Mouse (Mus musculus) brain, embryonic 14.5 days (tissue): ENCODE results near the gene Hook1. TPM values are rescaled to one million over a fixed set of nuclear protein-coding genes. Genes with fewer than 3 reads are reported as not detected.

Experiments
- DNase-seq: peaks from one replicate; pipeline ENCODE4 v3.0.0-alpha.2; 2011; ENCODE audit warnings: low read depth
- CTCF ChIP-seq: fragments of 200-500 bp; IDR thresholded peaks from 2 replicates; pipeline ENCODE4 v1.5.1; 2012; ENCODE audit warnings: inconsistent platforms, mild to moderate bottlenecking, moderate library complexity, borderline replicate concordance; ENCODE audit not compliant: insufficient read depth, insufficient read length; ENCODE audit errors: extremely low read depth
- POLR2A ChIP-seq: fragments of 200-500 bp; IDR thresholded peaks from 2 replicates; pipeline ENCODE4 v1.6.1; 2012; ENCODE audit warnings: mild to moderate bottlenecking, inconsistent platforms, borderline replicate concordance; ENCODE audit not compliant: poor library complexity, insufficient read depth, insufficient read length, severe bottlenecking; ENCODE audit errors: extremely low read depth
- polyA plus RNA-seq: library from polyadenylated mRNA; depleted of rRNA; stranded (reverse); fragments of >200 nt; gene quantifications from 2 replicates; pipeline ENCODE4 v1.2.3, GENCODE M21; 2012; rRNA removed

Gene Hook1
- polyA plus RNA-seq = 60.4 and 67.7 TPM in 2 replicates

DNA sequence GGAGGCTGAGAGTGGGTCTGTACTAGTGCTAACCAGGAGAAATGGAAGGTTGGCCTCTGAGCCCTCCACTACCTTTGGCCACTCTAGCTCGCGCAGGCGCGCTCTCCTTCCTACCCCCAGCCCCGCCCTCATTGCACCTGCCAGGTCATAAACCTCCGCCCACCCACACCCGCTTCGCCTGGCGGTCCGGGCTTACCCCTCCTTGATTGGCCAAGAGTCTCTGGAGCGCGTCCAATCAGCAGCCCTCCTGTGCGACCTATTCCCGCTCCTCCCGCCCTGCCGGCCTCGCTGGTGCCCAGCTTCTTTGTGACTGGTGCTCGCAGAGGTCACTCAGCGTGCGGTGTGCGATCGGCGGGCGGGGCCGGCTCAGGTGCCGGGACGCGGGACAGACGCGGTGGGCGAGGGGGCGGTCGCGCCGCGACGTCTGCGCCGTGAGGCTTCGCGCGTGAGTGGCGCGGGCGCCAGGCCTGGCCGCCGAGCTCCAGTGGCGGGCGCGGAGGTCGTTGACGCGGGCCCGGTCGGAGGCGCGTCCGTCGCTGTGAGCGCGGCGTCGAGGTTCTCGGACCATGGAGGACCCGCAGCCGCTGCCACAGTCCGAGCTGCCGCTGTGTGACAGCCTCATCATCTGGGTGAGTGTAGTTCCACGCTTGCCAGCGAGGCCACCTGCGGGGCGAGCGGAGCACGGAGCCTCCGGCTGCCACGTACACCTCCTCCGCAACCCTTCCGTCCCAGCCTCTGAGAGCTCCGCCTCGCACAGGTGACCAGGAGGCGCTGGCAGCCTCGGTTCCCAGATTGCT is at the start of gene Hook1:
TSS of gene Hook1 (plus strand) at position 313 of the 797 bp plus-strand sequence.
- TF ChIP-seq POLR2A (peak; percentile 67), CTCF (no peak)
- peak; percentile 99 for DNase-seq

DNA sequence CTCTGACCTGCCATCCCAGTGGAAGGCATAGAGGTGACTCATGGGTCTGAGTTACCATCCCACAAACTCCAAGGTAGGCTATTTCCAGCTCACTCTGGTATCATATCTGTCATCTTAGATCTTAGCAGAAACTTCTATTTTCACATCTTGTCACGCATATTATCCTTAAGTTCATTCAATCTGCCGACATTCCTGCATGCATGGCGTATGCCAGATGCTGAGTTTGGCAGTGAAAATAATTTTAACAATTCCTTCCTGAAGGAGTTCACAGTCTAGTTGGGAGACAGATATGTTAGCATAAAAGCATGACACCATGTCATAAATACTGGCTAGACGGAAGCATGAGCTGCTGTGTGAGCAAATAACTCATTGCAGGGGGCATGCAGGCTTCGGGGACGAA is 49.3 kb upstream of the Hook1 start:
- TF ChIP-seq CTCF (no peak), POLR2A (no peak)

DNA sequence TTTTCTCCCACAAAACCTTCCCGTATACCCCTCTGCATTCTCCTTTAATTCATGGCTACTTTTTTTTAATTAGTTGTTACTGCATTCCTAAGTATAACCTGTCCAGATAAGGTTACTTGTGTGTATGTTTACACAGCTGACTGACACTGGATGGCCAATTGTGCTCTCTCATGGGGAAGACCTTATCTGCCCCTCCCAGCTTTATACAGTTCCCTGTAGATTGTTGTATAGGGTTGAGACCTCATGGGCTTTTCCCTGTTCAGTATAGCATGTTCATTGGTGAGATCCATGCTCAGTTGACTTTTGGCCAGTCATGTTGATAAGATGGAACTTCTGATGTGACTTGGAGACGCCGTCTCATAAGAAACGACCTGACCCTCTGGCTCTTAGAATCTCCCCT is 46.6 kb upstream of the Hook1 start:
- DNase-seq = no peak
- TF ChIP-seq CTCF = no peak
- TF ChIP-seq POLR2A = no peak

More for the DNA sequence above, 49.3 kb upstream of the Hook1 start:
- DNase-seq = no peak

DNA sequence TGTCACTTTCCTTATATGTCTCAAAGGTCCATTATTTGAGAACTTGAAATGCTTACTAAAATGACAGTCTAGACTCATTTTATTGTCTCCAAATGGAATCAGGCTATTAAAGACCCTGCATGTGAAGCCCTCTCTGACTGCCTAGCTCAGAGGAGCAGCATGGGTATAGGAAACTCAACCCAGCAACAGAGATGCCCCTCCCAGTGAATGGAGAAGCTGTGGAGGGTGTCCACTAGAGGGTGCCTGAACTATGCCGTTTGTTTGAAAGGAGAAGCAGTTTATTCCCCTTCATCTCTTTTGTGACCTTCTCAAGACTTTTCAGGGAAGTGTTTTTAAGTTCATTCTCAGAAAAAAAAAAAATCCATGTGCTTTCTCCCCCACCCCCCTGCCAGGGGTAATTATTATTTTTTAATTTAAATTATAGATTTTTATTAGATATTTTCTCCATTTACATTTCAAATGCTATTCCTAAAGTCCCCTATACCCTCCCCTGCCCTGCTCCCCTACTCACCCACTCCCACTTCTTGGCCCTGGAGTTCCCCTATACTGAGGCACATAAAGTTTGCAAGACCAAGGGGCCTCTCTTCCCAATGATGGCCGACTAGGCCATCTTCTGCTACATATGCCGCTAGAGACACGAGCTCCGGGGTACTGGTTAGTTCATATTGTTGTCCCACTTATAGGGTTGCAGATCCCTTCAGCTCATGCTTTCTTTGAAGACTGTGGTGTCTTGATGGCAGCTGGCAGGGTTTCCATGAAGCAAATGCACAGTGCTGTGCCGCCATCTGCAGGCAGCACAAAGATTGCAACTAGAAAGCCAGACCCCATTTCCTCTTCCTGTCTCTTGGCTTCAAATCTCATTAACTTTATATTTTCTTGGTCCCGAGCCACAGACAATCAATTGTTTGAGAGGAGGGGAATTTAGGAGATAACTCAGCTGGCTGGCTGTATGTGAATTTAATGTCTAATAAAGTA is 42.5 kb upstream of the Hook1 start:
- TF ChIP-seq CTCF = peak; percentile 94
- TF ChIP-seq POLR2A = no peak
- DNase-seq = peak; percentile 89

DNA sequence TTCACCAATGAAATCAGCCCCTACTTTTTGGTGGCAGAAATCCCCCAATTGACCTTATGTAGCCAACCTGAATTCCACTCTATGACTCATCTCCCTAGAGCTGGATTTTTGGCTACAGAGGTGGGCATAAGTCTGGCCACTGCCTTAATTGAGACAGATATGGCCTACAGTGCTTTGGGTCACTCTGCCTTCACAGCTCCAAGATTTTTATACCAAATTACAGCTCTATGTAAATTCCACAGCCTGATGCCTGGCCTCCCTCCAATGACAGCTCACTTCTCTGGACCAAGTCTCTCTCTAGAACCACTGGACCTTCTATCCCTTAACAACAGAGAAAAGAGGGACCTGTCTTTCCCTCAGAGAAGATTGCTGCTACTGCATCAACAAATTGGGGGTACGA is 38.2 kb upstream of the Hook1 start:
- no peak for DNase-seq
- no peak for TF ChIP-seq POLR2A
- no peak for TF ChIP-seq CTCF

DNA sequence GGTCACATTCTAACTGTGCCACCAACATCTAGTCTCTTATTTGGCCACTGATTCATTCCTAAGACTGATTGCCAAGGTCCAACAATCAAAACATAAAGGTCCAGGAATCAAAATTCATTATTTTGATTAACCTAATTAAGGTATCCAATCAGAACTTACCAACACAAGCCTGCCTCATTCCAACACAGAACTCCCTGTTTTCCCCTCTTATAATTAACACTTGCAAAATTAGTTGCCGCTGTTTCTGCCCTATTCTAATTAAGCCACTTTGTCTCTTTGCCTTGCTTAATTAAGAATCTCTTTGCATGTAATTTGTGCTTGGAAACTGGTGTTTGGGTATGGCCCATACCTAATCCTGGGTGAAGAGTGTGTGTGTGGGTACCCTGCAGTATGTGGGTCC is 37.1 kb upstream of the Hook1 start:
- peak; percentile 60 for DNase-seq
- TF ChIP-seq CTCF (no peak), POLR2A (no peak)

DNA sequence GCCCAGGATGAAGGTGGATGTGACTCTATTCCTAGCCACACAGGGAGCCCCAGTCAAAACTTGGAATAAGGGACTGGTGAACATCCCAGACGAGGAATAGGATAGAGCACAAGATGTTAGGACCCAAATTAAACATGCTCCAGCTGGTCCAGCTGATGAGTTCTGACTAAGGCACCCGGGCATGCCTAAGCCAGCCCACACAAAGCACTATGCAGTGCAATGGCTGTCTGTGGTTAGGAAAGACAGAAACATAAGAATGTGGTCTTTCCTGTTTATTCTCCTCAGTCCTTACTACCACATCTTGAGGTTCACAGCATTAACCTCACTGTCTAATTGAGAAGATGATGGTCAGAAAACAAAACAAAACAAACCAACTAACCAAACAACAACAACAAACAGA is 35.7 kb upstream of the Hook1 start:
- TF ChIP-seq POLR2A (no peak), CTCF (no peak)
- no peak for DNase-seq

DNA sequence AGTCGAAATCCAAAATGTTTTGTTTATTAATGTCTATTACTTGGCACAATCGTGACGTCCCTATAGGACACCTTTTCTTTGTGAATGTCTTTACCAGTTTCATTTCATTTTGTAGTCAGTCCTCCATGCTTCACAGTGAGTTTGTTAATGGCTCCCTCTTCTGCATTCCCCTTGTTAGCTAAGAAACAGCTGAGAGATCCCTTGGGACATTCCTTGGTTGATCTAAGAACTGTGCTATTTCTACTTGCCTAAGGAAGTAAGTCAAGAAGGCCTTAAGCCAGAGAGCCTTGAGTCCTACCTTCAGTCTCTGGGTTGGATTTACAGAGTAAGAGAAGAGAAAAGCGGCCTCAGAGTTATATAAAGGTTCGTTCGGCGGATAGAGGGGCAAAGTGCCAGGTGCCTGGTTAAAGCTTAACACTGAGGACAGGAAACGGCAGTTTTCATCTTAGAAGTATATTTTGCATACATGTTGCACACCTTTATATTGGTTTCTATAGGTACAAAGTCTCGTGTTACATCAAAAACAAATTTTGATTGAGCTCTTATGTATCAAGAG is 33.2 kb upstream of the Hook1 start:
- no peak for DNase-seq
- no peak for TF ChIP-seq CTCF
- TF ChIP-seq POLR2A = no peak

DNA sequence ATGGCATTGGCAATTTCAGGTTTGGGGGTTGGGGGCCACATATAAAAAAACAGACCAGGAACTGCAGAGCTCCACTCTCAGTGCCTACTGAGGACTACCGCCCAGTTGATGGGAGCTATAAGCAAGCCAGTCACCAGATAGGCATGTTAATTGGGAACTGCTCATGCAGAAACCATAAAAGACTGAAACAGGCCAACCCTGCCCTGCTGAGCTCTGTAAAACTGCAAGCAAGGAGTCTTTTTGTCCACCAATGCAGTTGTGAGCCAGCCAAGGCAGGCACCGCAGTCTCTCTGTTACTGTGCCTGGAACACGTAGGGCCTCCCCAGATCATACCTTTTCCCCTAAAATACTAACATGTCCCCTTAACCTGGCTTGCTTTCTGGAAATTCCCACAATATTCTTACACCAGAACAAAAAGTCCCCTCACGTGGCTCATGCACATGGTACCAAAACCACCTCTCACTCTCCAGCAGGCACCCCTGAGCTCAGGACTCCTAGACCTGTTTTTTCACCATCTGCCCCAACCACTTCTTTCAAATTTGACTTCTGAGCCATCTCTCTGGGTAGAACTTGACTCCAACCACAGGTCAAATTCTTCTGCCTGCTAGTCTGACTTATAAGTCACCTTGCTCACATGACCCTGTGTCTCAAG is 32.5 kb upstream of the Hook1 start:
- no peak for TF ChIP-seq CTCF
- no peak for TF ChIP-seq POLR2A

DNA sequence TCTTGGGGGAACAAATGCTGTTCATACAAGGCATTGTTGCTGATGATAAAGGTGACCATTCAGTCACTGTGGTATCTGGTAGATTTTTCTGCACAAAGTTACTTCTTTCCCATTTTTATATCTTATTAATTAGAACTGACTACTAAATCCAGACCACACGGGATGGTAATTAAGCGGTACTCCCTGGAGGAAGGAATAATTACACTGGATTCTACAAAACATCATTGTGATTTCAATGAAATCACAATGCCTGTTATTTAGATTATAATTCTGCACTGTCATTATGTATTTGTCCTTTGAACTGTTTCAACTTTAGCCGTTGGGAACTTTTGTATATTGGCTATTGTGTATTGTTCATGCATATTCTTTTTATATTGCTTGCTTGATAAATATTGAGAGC is 28.3 kb upstream of the Hook1 start:
- DNase-seq = no peak
- TF ChIP-seq CTCF (no peak), POLR2A (no peak)

More for the DNA sequence above, 32.5 kb upstream of the Hook1 start:
- DNase-seq = peak; percentile 71
